Mouse (Mus musculus) midbrain, embryonic 11.5 days (tissue): ENCODE data around the gene Ush2a. TPM values are rescaled to one million over a fixed set of nuclear protein-coding genes. Genes with fewer than 3 reads are reported as not detected.

ENCODE experiments used
- ATAC-seq: fragments of 200-750 bp; cut with Nextera tagmentation; 2 replicates; pipeline ENCODE4 v1.8.0; 2017; ENCODE audit warnings: moderate TSS enrichment, moderate library complexity; ENCODE audit not compliant: low FRiP score
- DNase-seq: peaks from one replicate; pipeline ENCODE4 v3.0.0; 2015; ENCODE audit warnings: low spot score; ENCODE audit errors: missing footprints
- H3K27ac ChIP-seq: fragments of 300-500 bp; sonication (generic); 2 replicates; pipeline ENCODE4 v1.5.1; 2014; ENCODE audit warnings: low read depth, low read length
- H3K27me3 ChIP-seq: fragments of 300-500 bp; sonication (generic); 2 replicates; pipeline ENCODE4 v1.6.1; 2014; ENCODE audit warnings: mild to moderate bottlenecking, low read length, moderate library complexity, mixed read lengths; ENCODE audit not compliant: control insufficient read depth, insufficient read depth
- H3K36me3 ChIP-seq: fragments of 300-500 bp; sonication (generic); 2 replicates; pipeline ENCODE4 v1.6.1; 2014; ENCODE audit warnings: mild to moderate bottlenecking, low read length, moderate library complexity, mixed read lengths; ENCODE audit not compliant: control insufficient read depth, insufficient read depth
- H3K4me1 ChIP-seq: fragments of 300-500 bp; sonication (generic); 2 replicates; pipeline ENCODE4 v1.6.1; 2014; ENCODE audit warnings: low read length; ENCODE audit not compliant: control insufficient read depth, insufficient read depth
- H3K4me2 ChIP-seq: fragments of 300-500 bp; sonication (generic); 2 replicates; pipeline ENCODE4 v1.6.1; 2014; ENCODE audit warnings: mild to moderate bottlenecking, moderate library complexity
- H3K4me3 ChIP-seq: fragments of 300-500 bp; sonication (generic); 2 replicates; pipeline ENCODE4 v1.5.1; 2014; ENCODE audit warnings: low read depth, low read length
- H3K9ac ChIP-seq: fragments of 300-500 bp; sonication (generic); 2 replicates; pipeline ENCODE4 v1.6.1; 2014; ENCODE audit warnings: low read length
- H3K9me3 ChIP-seq: fragments of 300-500 bp; sonication (generic); 2 replicates; pipeline ENCODE4 v1.6.1; 2016; ENCODE audit warnings: low read length; ENCODE audit not compliant: control insufficient read depth
- WGBS: fragments of 180-500 bp; shearing (Covaris S2); extraction: QIAGEN DNeasy Blood & Tissue Kit; methylation state at CpG from one replicate; pipeline ENCODE4 v1.1.7; 2014; 5-methylcytosine and 5-hydroxymethylcytosine counted together
- polyA plus RNA-seq: library from polyadenylated mRNA; unstranded; fragments of >200 nt; fragmentation: Nextera tagmentation; extraction: Ambion mirVana; gene quantifications from 2 replicates; pipeline ENCODE4 v1.2.1, GENCODE M21; 2014

Gene Ush2a
- polyA plus RNA-seq, 1 experiment from 2014 or later: 0.04 TPM

- no peak overlapping the region for H3K4me2 ChIP-seq
- no peak overlapping the region for H3K9ac ChIP-seq
- H3K27ac ChIP-seq: no peak overlapping the region
- no peaks in the 10 kb centered on the region for H3K4me1 ChIP-seq
- WGBS: 90% methylated on average over 2 of the region's 2 CpGs
- no peak overlapping the region for H3K4me3 ChIP-seq
- no peaks in the 10 kb centered on the region for H3K27me3 ChIP-seq
- no peaks in the 10 kb centered on the region for H3K36me3 ChIP-seq
- no peak for ATAC-seq
- peak; percentile 31 for DNase-seq
- no peaks in the 10 kb centered on the region for H3K9me3 ChIP-seq
Measured at GRCm38 (mm10) chr1:188696295-188696694, 434.5 kb downstream of the Ush2a start.

- WGBS: 90% methylated on average over 4 of the region's 4 CpGs
- Histone ChIP-seq H3K27me3 (no peaks in the 10 kb centered on the region), H3K4me3 (no peak overlapping the region), H3K36me3 (no peaks in the 10 kb centered on the region), H3K4me1 (no peaks in the 10 kb centered on the region), H3K9me3 (no peaks in the 10 kb centered on the region), H3K27ac (no peak overlapping the region), H3K9ac (no peak overlapping the region), H3K4me2 (no peak overlapping the region)
- ATAC-seq (no peak), DNase-seq (no peak)
Measured at GRCm38 (mm10) chr1:188708176-188708575, 446.4 kb downstream of the Ush2a start.

- Histone ChIP-seq H3K9ac (no peak overlapping the region), H3K27ac (no peak overlapping the region), H3K4me2 (no peak overlapping the region), H3K4me3 (no peak overlapping the region), H3K27me3 (no peaks in the 10 kb centered on the region), H3K9me3 (no peaks in the 10 kb centered on the region), H3K4me1 (no peaks in the 10 kb centered on the region), H3K36me3 (no peaks in the 10 kb centered on the region)
- no peak for DNase-seq
- 94% methylated on average over 10 of the region's 10 CpGs for WGBS
- ATAC-seq: no peak
Measured at GRCm38 (mm10) chr1:188708694-188709093, 446.9 kb downstream of the Ush2a start.

- Histone ChIP-seq H3K9ac (no peak overlapping the region), H3K4me1 (no peaks in the 10 kb centered on the region), H3K4me3 (no peak overlapping the region), H3K9me3 (no peaks in the 10 kb centered on the region), H3K36me3 (no peaks in the 10 kb centered on the region), H3K4me2 (no peak overlapping the region), H3K27me3 (no peaks in the 10 kb centered on the region), H3K27ac (no peak overlapping the region)
- DNase-seq (no peak), ATAC-seq (no peak)
- WGBS: 95% methylated on average over 18 of the region's 18 CpGs
Measured at GRCm38 (mm10) chr1:188714131-188714530, 452.3 kb downstream of the Ush2a start.

- Histone ChIP-seq H3K4me2 (no peak overlapping the region), H3K4me3 (no peak overlapping the region), H3K9ac (no peak overlapping the region), H3K27ac (no peak overlapping the region), H3K4me1 (no peaks in the 10 kb centered on the region), H3K36me3 (no peaks in the 10 kb centered on the region), H3K9me3 (no peaks in the 10 kb centered on the region), H3K27me3 (no peaks in the 10 kb centered on the region)
- ATAC-seq: no peak
- DNase-seq: no peak
- 92% methylated on average over 7 of the region's 7 CpGs for WGBS
Measured at GRCm38 (mm10) chr1:188714941-188715340, 453.1 kb downstream of the Ush2a start.

- Histone ChIP-seq H3K4me3 (no peak overlapping the region), H3K27me3 (no peaks in the 10 kb centered on the region), H3K4me1 (no peaks in the 10 kb centered on the region), H3K9me3 (no peaks in the 10 kb centered on the region), H3K27ac (no peak overlapping the region), H3K36me3 (no peaks in the 10 kb centered on the region), H3K4me2 (no peak overlapping the region), H3K9ac (no peak overlapping the region)
- 90% methylated on average over 3 of the region's 3 CpGs for WGBS
- DNase-seq (no peak), ATAC-seq (no peak)
Measured at GRCm38 (mm10) chr1:188716886-188717285, 455.1 kb downstream of the Ush2a start.

GRCm38 (mm10) chr1:188725122-188725995, 463.5 kb downstream of the Ush2a start:
- H3K4me3 ChIP-seq: no peak overlapping the region
- no peak overlapping the region for H3K27ac ChIP-seq
- H3K9me3 ChIP-seq: no peaks in the 10 kb centered on the region
- ATAC-seq (no peak), DNase-seq (no peak)
- H3K36me3 ChIP-seq: no peaks in the 10 kb centered on the region
- H3K4me1 ChIP-seq: peaks cover 2% of the 10 kb centered on the region; the same call in 1 of the 2 replicates
- no peaks in the 10 kb centered on the region for H3K27me3 ChIP-seq
- H3K9ac ChIP-seq: no peak overlapping the region
- 74% methylated on average over 17 of the region's 17 CpGs for WGBS
- H3K4me2 ChIP-seq: no peak overlapping the region

- Histone ChIP-seq H3K4me1 (peaks cover 2% of the 10 kb centered on the region; the same call in 1 of the 2 replicates), H3K4me3 (no peak overlapping the region), H3K27ac (no peak overlapping the region), H3K9me3 (no peaks in the 10 kb centered on the region), H3K9ac (no peak overlapping the region), H3K4me2 (no peak overlapping the region), H3K36me3 (no peaks in the 10 kb centered on the region), H3K27me3 (no peaks in the 10 kb centered on the region)
- 91% methylated on average over 6 of the region's 6 CpGs for WGBS
- ATAC-seq (no peak), DNase-seq (no peak)
Measured at GRCm38 (mm10) chr1:188726937-188727336, 465.1 kb downstream of the Ush2a start.

GRCm38 (mm10) chr1:188728625-188729024, 466.8 kb downstream of the Ush2a start:
- no peak for ATAC-seq
- Histone ChIP-seq H3K4me1 (peaks cover 2% of the 10 kb centered on the region; the same call in 1 of the 2 replicates), H3K27ac (no peak overlapping the region), H3K27me3 (no peaks in the 10 kb centered on the region), H3K36me3 (no peaks in the 10 kb centered on the region), H3K9me3 (no peaks in the 10 kb centered on the region), H3K4me2 (no peak overlapping the region), H3K4me3 (no peak overlapping the region), H3K9ac (no peak overlapping the region)
- 83% methylated on average over 8 of the region's 8 CpGs for WGBS
- no peak for DNase-seq
